20 mouse cellular contexts compared by ENCODE assay signal in genomic region chr12:70316147-70316546, GRCm38 (mm10). TPM values are rescaled to one million over a fixed set of nuclear protein-coding genes. Genes with fewer than 3 reads are reported as not detected.
DNase-seq lines count a peak whose midpoint lies in the region; ATAC-seq and TF ChIP-seq lines count a peak whose summit lies in the region.
"Had no signal": no experiment of that assay in that cellular context is flagged by ENCODE, and none has a peak within 500 bp of the region (broad histone marks: within the 10 kb centered on the region; RNA-seq: fewer than 3 reads in every experiment).

No protein-coding gene starts in this region.

- 0 out of 2 replicates have a peak, but pooled peaks have one; percentile 27 for ATAC-seq in forebrain, embryonic 11.5 days (replicated peaks; ENCODE audit: low FRiP score)
- no peak for ATAC-seq in forebrain, embryonic 12.5 days (ENCODE audit: low FRiP score)
- no peak for ATAC-seq in midbrain, embryonic 14.5 days (ENCODE audit: low FRiP score, low TSS enrichment)
- ATAC-seq: forebrain, embryonic 16.5 days had no signal

- no peak overlapping the region for H3K4me3 ChIP-seq in forebrain, embryonic 11.5 days (ENCODE audit: low read depth, low read length)
- no peak overlapping the region for H3K4me3 ChIP-seq in forebrain, embryonic 12.5 days (replicated peaks)
- H3K4me3 ChIP-seq in left cerebral cortex, adult 2 months, result no peak overlapping the region
- H3K4me3 ChIP-seq in midbrain, embryonic 14.5 days (replicated peaks; ENCODE audit: low read depth, low read length), result no peak overlapping the region
- H3K4me3 ChIP-seq: liver, embryonic 13.5 days; neural tube, embryonic 13.5 days had no signal

- H3K27ac ChIP-seq in forebrain, embryonic 11.5 days (ENCODE audit: low read depth, low read length), result no peak overlapping the region
- no peak overlapping the region for H3K27ac ChIP-seq in forebrain, embryonic 12.5 days
- peak overlapping the region; percentile 50; the same call in 1 of the 2 replicates for H3K27ac ChIP-seq in left cerebral cortex, adult 2 months
- H3K27ac ChIP-seq in midbrain, embryonic 14.5 days (replicated peaks; ENCODE audit: low read depth, low read length), result no peak overlapping the region; the same call in none of the 2 replicates
- H3K27ac ChIP-seq: liver, embryonic 13.5 days; neural tube, embryonic 13.5 days; stomach, postnatal 0 days had no signal

- H3K4me2 ChIP-seq in forebrain, embryonic 11.5 days (ENCODE audit: low read depth, low read length, severe bottlenecking), result no peak overlapping the region
- no peak overlapping the region for H3K4me2 ChIP-seq in forebrain, embryonic 12.5 days
- no peak overlapping the region for H3K4me2 ChIP-seq in midbrain, embryonic 14.5 days (ENCODE audit: low read length)
- H3K4me2 ChIP-seq: liver, embryonic 13.5 days; lung, embryonic 14.5 days; neural tube, embryonic 13.5 days had no signal

- H3K27me3 ChIP-seq in forebrain, embryonic 11.5 days (ENCODE audit: control insufficient read depth, insufficient read depth, low read length), result no peaks in the 10 kb centered on the region
- H3K27me3 ChIP-seq in forebrain, embryonic 12.5 days, result no peaks in the 10 kb centered on the region
- no peaks in the 10 kb centered on the region for H3K27me3 ChIP-seq in midbrain, embryonic 14.5 days (ENCODE audit: control insufficient read depth, insufficient read depth, low read length)
- H3K27me3 ChIP-seq: liver, embryonic 13.5 days; neural tube, embryonic 13.5 days had no signal

- H3K36me3 ChIP-seq in forebrain, embryonic 11.5 days (ENCODE audit: control insufficient read depth, insufficient read depth, low read length), result no peaks in the 10 kb centered on the region
- H3K36me3 ChIP-seq in forebrain, embryonic 12.5 days (replicated peaks), result no peaks in the 10 kb centered on the region
- no peaks in the 10 kb centered on the region for H3K36me3 ChIP-seq in midbrain, embryonic 14.5 days (ENCODE audit: control insufficient read depth, insufficient read depth, low read length)
- H3K36me3 ChIP-seq: liver, embryonic 13.5 days; neural tube, embryonic 13.5 days had no signal

- DNase-seq in forebrain, embryonic 11.5 days (ENCODE audit: low spot score), result no peak
- peak in 1 of 2 experiments; percentile 8 for DNase-seq in left cerebral cortex, adult 2 months (ENCODE audit: extremely low spot score in 1 of 2, low spot score in 2 of 2)
- no peak for DNase-seq in left cerebral cortex, postnatal 36 days (ENCODE audit: low spot score in 2 of 2)
- DNase-seq in midbrain, embryonic 14.5 days, result peak; percentile 38
- peak; percentile 78 for DNase-seq in retina, postnatal 1 day
- DNase-seq in cerebellum, adult 8-10 months, result no peak
- DNase-seq in left cerebral cortex, postnatal 4 days, result no peak
- DNase-seq: adrenal gland, postnatal 14 days; cerebellum, adult 9-11 months; kidney, adult 11 months; kidney, postnatal 4 days; liver, embryonic 13.5 days; lung, embryonic 14.5 days; thymus, adult 2 months; thymus, postnatal 4 days had no signal

- no peaks in the 10 kb centered on the region for H3K9me3 ChIP-seq in forebrain, embryonic 11.5 days (ENCODE audit: control insufficient read depth, low read length)
- no peaks in the 10 kb centered on the region for H3K9me3 ChIP-seq in forebrain, embryonic 12.5 days
- H3K9me3 ChIP-seq in midbrain, embryonic 14.5 days (ENCODE audit: control insufficient read depth, low read length), result no peaks in the 10 kb centered on the region
- H3K9me3 ChIP-seq: liver, embryonic 13.5 days; neural tube, embryonic 13.5 days had no signal

- 45% methylated on average over 9 of the region's 9 CpGs for WGBS in forebrain, embryonic 11.5 days
- WGBS in forebrain, embryonic 12.5 days, result 50% methylated on average over 9 of the region's 9 CpGs
- WGBS in midbrain, embryonic 14.5 days, result 18% methylated on average over 9 of the region's 9 CpGs

- TF ChIP-seq CTCF in left cerebral cortex, adult 2 months (IDR thresholded peaks at IDR 0.05), result no peak

- H3K4me1 ChIP-seq in forebrain, embryonic 11.5 days (replicated peaks; ENCODE audit: control insufficient read depth, insufficient read depth, low read length), result no peaks in the 10 kb centered on the region; the same call in 1 of the 2 replicates
- peaks cover 15% of the 10 kb centered on the region for H3K4me1 ChIP-seq in forebrain, embryonic 12.5 days
- H3K4me1 ChIP-seq in midbrain, embryonic 14.5 days (ENCODE audit: control insufficient read depth, insufficient read depth, low read length), result peaks cover 13% of the 10 kb centered on the region; the same call in 1 of the 2 replicates
- H3K4me1 ChIP-seq: liver, embryonic 13.5 days had no signal

- intact Hi-C loops in left cerebral cortex, adult 2 months (cut with DNase I), result no loop called here
- intact Hi-C loops in left cerebral cortex, postnatal 36 days (cut with DNase I), result no loop called here
- intact Hi-C loops in left cerebral cortex, postnatal 4 days (cut with DNase I), result no loop called here

- H3K9ac ChIP-seq in forebrain, embryonic 11.5 days (ENCODE audit: low read length), result no peak overlapping the region
- no peak overlapping the region for H3K9ac ChIP-seq in forebrain, embryonic 12.5 days
- no peak overlapping the region for H3K9ac ChIP-seq in midbrain, embryonic 14.5 days (replicated peaks; ENCODE audit: low read length)
- H3K9ac ChIP-seq: liver, embryonic 13.5 days; lung, embryonic 14.5 days; neural tube, embryonic 13.5 days had no signal

RNA-seq across cellular contexts. Expression of gene Trim9, which starts 31.3 kb away (rescaled TPM):
- 14.5 and 15.5 TPM in 2 replicates for polyA plus RNA-seq in forebrain, embryonic 11.5 days (2014; fragmentation: Nextera tagmentation; extraction: Ambion mirVana)
- 17.5 and 18.1 TPM in 2 replicates for polyA plus RNA-seq in forebrain, embryonic 12.5 days (2016; fragmentation: Nextera tagmentation; extraction: Ambion mirVana)
- 100 to 1,000 TPM; 386 to 451 TPM for total RNA-seq in left cerebral cortex, adult 2 months (2021)
- 100 to 1,000 TPM; 329 to 436 TPM for total RNA-seq in left cerebral cortex, postnatal 36 days (2021)
- polyA plus RNA-seq in midbrain, embryonic 14.5 days (2014; fragmentation: Nextera tagmentation; extraction: Ambion mirVana), result 65.2 and 77.0 TPM in 2 replicates
- total RNA-seq in left cerebral cortex, postnatal 4 days (2021), result 100 to 1,000 TPM; 210 to 227 TPM
- total RNA-seq: monocyte, adult 5-6 weeks had no signal

Comparison
In these comparisons a context has a peak if more than half of its experiments do, and no peak if none do; other contexts are left out.
1. DNase-seq: peak in midbrain, embryonic 14.5 days (single experiment) and retina, postnatal 1 day (single experiment); none in forebrain, embryonic 11.5 days (single experiment), left cerebral cortex, postnatal 36 days (0 of 2), cerebellum, adult 8-10 months (single experiment) and left cerebral cortex, postnatal 4 days (single experiment).